Mouse (Mus musculus) right cerebral cortex, postnatal 36 days (tissue): ENCODE data around the gene Efcab6.

Experiments
- DNase-seq, 2 experiments: peaks; one replicate each; pipeline ENCODE4 v3.0.0; 2022; ENCODE audit warnings: low spot score in 2 of 2, mixed read lengths in 1 of 2

Gene Efcab6

DNA sequence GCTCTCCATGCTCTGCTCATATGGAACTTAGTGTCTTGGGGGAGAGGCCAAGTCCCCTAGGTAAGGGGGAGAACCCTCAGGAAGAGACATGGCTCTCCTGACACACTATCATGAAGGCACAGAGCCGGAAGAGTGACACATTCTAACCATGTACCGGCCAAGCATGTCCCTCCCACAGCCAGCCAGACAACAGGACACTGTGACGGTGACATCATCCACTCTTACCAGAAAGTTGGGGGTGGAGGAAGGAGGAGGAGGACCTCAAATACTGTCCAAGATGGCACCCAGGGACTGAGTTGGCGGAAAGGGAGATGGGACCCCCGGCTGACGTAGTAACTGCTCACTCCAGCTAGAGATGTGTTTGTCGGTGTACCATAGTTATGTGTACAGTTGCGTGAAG is 181.4 kb downstream of the Efcab6 start:
- peak in 1 of 2 experiments; percentile 28 for DNase-seq

DNA sequence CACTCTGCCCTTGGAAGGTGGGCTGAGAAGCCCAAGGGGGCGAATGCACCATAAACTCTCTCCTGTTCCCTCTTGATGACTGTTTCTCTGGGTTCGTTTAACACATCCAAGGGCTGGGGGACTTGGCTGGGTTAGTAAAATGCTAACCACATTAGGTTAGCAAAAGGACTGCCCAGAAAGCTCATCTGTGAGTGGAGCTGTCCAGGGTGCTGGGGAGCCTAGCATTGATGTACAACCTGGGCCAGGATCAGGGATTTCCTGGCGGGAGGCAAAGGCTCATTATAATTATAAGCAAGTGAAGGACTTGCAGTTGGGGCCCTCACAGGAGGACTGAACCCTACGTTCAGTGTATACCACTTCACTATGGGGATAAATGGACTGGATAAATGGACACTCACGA is 185.3 kb downstream of the Efcab6 start:
- DNase-seq: no peak

DNA sequence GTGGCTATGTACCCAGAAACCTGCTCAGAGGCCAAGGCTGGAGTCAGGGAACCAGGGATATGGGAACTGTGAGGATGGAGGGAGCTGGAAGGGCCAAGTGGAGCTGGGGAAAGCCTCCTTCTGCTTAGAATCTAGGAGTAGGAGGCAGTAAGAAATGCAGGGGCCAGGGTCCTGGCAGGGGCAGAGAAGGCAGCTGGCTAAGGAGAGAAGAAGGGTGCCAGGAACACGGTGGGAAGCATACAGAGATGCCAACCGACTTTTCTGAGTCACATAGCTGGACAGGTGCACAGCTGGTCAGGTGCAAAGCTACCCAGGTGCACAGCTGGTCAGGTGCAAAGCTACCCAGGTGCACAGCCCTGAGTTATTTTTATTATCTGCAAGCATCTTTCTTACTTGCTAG is 187.3 kb downstream of the Efcab6 start:
- DNase-seq: no peak

DNA sequence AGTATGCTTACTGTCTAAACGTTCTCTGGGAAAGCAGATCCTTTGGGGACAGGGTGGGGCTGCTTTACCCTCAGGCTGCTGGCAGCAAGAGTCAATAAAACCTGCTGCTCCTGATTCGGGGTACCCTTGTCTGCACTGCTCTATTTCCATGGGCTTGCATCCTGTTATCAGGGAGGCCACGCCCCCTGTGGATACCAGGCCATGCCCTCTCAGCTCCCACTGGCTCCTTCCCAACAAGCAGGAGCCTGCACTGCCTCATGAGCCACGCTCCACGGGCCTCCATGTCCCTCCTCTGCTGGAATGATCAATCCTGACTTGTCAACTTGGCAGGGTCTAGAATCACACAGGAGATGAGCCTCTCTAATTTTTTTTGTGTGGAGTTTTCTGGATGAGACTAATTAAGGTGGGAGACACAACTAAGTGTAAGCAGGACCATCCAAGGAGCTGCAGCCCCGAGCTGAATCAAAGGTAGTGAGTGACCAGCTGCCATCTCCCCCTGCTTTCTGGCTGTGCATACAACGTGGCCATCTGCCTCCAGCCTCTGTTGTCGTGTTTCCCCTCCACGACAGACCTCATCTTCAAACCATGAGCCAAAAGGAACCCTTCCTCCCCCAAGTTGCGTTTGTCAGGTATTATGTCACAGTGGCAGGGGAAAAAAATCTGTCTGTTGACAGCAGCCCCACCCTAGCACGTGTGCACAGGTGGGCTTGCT is 187.9 kb downstream of the Efcab6 start:
- DNase-seq: no peak

DNA sequence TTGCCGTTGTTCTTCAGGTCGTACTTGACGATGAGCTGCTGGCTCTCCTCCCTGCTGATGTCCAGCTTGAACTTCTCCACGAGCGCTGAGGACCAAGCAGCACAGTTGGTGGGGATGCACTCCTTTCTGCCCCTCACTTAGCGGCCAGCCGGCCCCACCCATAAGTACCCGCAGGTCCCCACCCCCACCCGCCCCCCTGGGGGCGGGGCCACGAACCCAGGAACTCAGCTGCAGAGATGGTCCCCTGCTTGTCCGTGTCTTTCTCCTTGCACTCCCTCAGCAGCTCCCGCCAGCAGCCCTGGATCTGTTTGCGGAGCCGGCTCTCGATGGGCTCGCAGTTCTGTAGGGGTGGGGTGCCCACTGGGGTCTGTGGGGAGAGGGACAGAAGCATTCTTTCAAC is 194.2 kb downstream of the Efcab6 start:
- no peak for DNase-seq

DNA sequence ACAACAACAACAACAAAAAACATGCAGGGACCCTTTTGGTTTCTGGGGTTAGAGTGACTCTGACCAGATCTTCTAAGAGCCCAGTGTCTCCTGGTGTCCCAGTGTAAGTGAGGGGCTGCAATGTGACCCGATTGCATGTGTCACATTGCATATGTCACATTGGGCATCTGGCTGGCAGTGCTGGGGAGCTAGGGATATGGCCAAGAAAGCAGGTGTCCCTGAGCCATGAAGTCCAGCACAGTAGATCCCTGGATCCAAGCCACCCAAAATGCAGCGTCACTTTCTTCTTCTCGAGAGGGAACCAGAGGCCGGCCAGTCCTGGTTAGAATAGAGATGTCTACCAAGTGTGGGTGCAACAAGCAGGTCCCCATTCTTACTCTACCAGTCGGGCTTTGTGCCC is 199.6 kb downstream of the Efcab6 start:
- no peak for DNase-seq

DNA sequence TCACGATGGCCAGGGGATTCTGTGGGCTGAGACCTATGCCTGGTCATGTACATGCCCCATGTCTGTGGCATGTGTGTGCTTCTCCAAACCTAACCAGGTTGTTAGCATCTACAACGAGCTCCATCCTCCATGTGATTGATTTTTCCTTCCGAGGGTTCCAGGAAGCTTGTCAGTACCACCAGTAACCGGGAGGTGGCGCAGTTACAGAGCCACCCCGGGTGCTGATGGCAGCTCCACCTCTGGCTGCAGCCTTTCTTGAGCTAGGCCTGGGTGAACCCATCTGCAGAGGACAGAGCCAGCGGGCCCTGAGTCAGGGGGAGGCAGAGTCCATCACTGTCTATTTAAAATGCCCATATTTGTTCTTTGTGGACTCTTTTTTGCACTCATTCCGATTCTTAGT is 208.1 kb downstream of the Efcab6 start:
- peak; percentile 42 to 54 for DNase-seq

DNA sequence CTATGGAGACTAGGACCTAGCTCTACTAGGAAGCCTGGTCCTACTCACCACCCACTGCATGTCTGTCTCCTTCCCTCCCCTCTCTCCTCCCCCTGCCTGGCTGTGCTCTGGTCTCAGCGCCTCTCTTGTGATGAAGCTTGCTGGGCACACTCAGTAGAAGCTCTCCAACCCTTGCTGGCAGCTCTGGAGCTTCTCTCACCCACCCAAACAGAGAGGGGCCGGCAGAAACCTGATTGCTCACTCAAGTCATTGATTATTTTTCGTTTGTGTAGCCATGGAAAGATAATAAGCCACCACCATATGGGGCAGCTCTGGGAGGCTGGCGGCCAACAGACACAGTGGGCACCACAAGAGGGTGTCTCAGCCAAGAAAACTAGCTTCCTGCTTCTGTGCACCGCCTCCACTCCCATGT is 211.8 kb downstream of the Efcab6 start:
- DNase-seq: peak in 1 of 2 experiments; percentile 51

DNA sequence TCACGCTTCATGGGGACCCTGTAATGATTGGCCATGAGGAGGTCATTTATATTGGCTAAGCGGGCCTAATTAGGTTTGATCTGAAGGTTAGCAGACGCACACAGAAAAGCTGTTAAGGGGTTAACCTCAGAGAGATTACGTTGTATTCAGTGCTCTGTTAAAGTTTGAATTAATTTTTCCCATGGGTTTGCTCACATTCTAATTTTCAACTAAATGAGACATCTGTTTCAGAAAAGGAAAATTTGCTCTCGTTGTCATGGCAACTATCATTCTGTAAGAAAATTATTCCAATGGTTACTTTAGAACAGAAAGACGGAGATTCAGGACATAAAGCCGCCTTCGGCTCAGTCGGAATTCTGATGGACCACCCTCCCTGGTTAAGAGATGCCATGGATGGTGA is 217.0 kb downstream of the Efcab6 start:
- no peak for DNase-seq

DNA sequence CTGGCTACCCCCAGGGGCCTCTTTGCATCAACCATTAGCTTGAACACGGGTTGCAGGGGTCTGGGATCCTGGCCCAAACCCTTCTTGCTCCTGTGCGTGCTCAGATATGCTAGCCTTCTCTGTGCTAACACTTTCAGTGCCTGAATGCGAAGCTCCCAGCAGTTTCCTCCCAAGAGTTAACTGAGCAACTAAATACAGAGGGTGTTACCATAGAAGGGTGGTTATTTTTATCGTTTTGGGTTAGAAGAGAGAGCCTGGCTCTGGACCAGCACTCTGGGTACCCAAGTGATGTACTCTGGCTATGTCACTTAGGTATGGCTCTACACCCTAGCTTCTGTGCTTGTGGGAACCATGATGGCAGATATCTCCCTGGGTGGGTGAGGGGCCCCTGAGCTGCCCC is 217.7 kb downstream of the Efcab6 start:
- peak in 1 of 2 experiments; percentile 57 for DNase-seq

DNA sequence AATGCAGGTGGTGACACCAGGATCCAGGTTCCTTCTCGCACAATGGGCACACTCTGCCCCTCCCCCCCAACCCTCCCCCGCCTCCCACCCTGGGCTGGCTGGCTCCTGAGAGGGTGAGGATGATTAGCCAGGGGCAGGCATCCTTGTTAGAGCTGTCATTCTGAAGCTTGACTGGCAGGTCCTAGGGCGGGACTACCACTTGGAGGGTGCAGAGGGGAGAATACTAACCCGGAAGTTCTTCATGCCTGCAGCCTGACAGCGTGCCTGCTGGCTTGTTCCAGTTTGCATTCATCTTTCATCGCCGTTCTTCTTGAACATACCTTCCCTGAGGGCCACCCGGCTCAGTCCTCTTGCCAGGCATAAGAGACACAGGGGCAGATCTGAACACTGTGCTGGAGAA is 218.6 kb downstream of the Efcab6 start:
- DNase-seq: no peak

DNA sequence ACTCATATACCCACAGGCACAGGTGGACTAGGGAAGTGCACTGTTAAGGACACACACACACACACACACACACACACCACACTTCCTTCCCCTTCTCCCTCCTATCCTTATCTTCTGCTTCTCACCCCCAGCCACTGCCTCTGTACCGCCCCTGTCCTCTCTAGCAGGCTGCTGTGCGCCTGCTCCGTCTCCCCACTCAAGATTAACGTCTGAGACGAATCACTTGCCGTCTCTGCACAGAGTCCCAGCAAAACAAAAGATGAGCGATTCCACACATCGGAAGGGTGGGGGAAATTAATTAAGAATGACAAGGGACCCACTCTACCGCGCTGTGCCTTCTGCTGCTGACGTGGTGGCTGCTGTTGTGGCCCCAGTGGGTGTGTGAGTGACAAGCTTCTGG is 219.4 kb downstream of the Efcab6 start:
- DNase-seq: no peak

DNA sequence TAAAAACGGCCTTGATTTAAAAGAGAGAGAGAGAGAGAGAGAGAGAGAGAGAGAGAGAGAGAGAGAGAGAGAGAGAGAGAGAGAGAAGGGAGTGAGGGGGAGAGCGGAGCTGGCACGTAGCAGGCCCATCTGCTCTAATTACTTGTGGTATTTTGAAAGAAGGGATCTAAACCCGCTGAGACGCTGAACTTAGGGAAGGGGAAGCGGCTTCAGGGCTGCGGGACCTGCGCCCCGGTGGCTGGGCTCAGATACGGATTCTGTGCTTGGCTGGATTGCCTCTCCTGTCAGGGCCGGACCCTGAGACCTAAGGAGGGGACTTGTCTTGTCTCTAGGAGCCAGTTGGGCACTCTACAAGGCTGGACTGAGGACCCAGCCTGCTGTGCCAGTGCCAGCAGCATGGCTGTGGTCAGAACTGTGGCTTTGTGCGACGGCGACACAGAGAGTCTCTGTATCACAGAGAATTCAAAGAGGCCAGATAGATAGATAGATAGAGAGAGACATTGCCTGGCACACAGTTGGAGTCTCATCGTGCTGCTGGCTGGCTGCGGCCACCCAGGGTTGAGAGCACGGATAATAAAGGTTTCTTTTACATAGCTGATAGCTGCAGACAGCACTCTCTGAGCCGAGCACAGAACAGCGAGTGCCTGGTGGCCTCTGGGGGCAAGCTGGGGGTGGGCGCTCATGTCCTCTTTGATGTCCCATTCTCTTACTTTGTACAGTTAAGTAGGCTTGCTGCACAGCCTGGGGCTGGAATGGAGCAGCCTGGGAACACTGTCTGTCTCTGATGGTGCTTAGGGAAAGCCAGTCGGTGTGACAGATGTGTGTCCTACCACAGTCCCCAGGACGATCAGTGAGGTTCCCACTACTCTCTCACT is 222.0 kb downstream of the Efcab6 start:
- DNase-seq: no peak

DNA sequence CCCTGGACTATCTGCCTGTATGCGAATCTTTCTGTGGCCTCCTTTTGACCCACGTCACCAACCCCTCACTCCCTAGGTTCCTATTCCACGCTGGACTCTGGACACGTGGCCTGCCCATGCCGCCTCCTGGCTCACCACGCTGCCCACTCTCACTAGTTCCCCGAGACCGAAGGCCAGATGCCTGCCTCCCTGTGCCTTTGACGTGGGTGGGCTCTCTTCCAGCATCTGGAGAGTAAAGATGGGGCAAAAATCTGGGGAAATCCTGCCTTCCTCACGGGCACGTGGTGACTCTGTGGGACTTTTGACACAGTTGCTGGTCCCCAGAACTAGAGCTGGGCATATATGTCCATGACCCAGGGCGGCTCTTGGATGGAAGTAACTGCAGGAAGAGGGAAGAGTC is 222.8 kb downstream of the Efcab6 start:
- DNase-seq: no peak

DNA sequence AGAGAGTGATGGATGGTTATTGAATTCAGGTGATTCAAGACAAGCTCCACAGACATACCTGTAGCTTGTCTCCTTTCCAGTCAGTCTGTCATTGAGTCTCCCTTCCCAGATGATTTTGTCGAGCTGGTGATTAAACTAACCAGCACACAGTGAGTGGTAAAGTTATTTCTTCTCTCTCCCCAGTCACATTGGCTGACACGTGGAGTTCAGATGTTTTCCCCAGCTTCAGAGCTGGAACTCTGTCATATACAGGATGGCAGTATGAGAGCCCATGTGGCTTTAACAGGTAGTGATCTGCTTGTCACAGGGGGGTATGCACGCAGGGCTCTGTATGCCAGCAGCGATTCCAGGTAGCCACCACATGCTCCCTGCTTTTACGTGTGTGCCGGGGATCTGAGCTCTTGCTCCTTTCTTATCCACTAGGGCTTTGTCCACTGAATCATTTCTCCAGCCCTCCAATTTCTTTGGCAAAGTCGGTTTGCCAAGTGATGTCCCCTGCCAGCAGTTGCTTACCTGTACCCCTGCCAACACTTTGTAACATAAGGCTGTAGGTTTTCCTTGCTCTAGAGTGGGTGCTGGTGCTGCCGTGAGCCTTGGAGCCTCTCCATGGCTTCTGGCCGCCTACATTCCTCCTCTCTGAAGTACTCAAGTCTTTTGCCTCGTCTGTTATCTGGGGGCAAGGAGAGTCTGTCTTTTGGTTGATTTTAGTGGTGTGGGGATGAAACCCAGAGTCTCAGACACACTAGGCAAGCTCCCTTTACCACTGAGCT is 224.0 kb downstream of the Efcab6 start:
- no peak for DNase-seq

DNA sequence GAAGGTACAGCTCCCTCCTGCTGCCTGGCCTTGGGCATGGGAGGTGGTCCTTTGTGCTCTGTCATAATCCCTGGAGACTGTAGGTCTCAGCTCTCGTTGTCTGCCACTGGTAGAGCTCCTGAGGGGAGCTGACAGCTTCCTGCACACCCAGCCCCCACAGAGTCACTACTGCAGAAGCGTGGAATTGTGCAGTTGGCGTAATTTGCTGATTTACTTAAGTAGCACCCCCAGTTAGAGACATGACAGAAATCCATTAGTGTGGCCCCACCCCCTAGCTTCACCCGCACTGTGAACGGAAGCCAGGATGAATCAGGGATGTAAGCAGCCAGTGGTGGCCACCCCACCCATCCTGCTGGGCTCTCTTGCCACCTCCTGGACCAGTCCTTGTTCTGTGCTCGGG is 232.9 kb downstream of the Efcab6 start:
- no peak for DNase-seq

DNA sequence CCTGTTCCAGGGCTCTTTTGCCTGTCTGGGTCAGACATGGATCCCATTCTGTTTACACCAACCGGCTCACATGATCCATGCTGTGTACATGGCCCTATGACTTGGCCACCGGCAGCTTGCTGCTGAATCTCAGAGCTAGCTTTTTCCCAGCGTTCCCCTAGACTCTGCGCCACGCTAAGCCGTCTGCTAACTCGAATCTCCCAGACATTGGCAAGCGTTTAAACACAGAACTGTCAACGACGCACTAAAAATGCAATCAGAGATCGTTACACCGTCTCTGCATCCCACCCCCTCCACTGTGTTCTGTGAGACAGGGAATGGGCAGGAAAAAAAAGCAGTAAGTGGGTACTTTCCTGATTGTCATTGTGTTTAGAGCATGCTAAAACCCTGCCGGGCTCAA is 236.0 kb downstream of the Efcab6 start:
- no peak for DNase-seq

DNA sequence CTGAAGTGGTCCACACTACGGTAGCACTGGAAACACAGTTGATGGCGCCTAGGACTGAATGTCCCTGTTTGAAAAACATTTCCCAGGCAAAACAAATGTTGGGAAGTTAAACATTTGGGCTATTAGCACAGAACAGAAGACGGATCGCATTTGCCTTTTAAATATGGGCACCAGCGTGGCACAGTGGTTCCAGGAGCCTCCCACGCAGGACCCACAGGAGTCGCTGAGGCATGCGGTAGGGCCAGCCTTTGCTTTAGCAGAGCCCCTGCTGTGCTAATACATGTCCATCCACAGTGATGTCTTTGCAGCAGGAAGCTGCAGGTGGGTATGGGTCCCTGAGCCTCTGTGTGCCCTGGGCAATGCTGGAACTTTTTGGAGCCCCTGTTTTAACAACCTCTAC is 237.2 kb downstream of the Efcab6 start:
- DNase-seq: no peak
